Mouse (Mus musculus): ENCODE measurements at regions not wholly inside any gene's neighbourhood (a gene's known extent, or its start where the extent isn't known, plus 50 kb on each side); places are given as distances from the start of the nearest gene placed in this dataset.

GRCm38 (mm10) chr11:79805981-79806415, 156.2 kb downstream of the Utp6 start:
- Histone ChIP-seq H3K36me3 (ENCODE audit: control insufficient read depth, insufficient read depth, low read length) (no peaks in the 10 kb centered on the region), H3K9ac (ENCODE audit: low read depth, low read length) (no peak overlapping the region), H3K9me3 (ENCODE audit: control insufficient read depth, low read length) (no peaks in the 10 kb centered on the region), H3K4me1 (ENCODE audit: control insufficient read depth, insufficient read depth, low read depth, low read length) (peaks cover 14% of the 10 kb centered on the region), H3K27me3 (replicated peaks; ENCODE audit: control insufficient read depth, insufficient read depth, low read length) (no peaks in the 10 kb centered on the region), H3K4me3 (ENCODE audit: low read length) (no peak overlapping the region), H3K27ac (ENCODE audit: low read depth, low read length) (peak overlapping the region; percentile 25; the same call in 1 of the 2 replicates), H3K4me2 (ENCODE audit: low read length) (no peak overlapping the region)
- WGBS: 37% methylated on average over 10 of the region's 10 CpGs
- ATAC-seq: peak; percentile 27; the same call in 1 of the 2 replicates

GRCm38 (mm10) chr11:79803971-79804370, 158.2 kb downstream of the Utp6 start:
- Histone ChIP-seq H3K36me3 (ENCODE audit: control insufficient read depth, insufficient read depth, low read length) (no peaks in the 10 kb centered on the region), H3K4me2 (ENCODE audit: low read length) (no peak overlapping the region), H3K4me3 (ENCODE audit: low read length) (no peak overlapping the region), H3K27me3 (replicated peaks; ENCODE audit: control insufficient read depth, insufficient read depth, low read length) (no peaks in the 10 kb centered on the region), H3K9me3 (ENCODE audit: control insufficient read depth, low read length) (no peaks in the 10 kb centered on the region), H3K9ac (ENCODE audit: low read depth, low read length) (no peak overlapping the region), H3K27ac (ENCODE audit: low read depth, low read length) (no peak overlapping the region), H3K4me1 (ENCODE audit: control insufficient read depth, insufficient read depth, low read depth, low read length) (peaks cover 14% of the 10 kb centered on the region)
- WGBS: 78% methylated on average over 2 of the region's 2 CpGs
- no peak for ATAC-seq

DNA sequence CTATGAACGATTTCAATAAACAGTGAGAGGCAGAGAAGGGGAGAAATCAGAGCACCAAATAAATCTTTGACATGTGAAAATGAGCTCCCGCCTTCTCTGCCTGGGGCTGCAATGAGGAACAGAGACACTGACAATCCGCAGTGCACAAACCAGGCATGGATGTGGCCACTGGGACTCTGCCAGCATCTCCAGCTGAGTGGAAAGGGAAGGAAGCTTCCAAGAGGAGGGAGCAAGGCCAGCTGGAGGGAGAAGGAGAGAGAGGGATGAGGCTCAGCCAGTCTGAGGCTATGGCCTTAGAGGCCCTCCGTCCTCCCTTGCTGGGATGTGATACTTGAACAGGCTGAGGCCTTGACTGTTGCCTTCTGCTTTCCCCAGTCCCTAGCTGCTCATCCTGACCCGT, 159.2 kb downstream of the Utp6 start:
- H3K9me3 ChIP-seq (ENCODE audit: control insufficient read depth, low read length): no peaks in the 10 kb centered on the region
- H3K36me3 ChIP-seq (ENCODE audit: control insufficient read depth, insufficient read depth, low read length): no peaks in the 10 kb centered on the region
- peaks cover 14% of the 10 kb centered on the region for H3K4me1 ChIP-seq (ENCODE audit: control insufficient read depth, insufficient read depth, low read depth, low read length)
- no peak overlapping the region for H3K27ac ChIP-seq (ENCODE audit: low read depth, low read length)
- no peak overlapping the region for H3K4me2 ChIP-seq (ENCODE audit: low read length)
- H3K4me3 ChIP-seq (ENCODE audit: low read length): no peak overlapping the region
- WGBS: 46% methylated on average over 5 of the region's 5 CpGs
- peak; percentile 58; the same call in 1 of the 2 replicates for ATAC-seq
- H3K27me3 ChIP-seq (replicated peaks; ENCODE audit: control insufficient read depth, insufficient read depth, low read length): no peaks in the 10 kb centered on the region
- no peak overlapping the region; the same call in 1 of the 2 replicates for H3K9ac ChIP-seq (ENCODE audit: low read depth, low read length)

GRCm38 (mm10) chr11:79802566-79802965, 159.6 kb downstream of the Utp6 start:
- Histone ChIP-seq H3K36me3 (ENCODE audit: control insufficient read depth, insufficient read depth, low read length) (no peaks in the 10 kb centered on the region), H3K4me3 (ENCODE audit: low read length) (no peak overlapping the region), H3K4me1 (ENCODE audit: control insufficient read depth, insufficient read depth, low read depth, low read length) (peaks cover 14% of the 10 kb centered on the region), H3K27me3 (replicated peaks; ENCODE audit: control insufficient read depth, insufficient read depth, low read length) (no peaks in the 10 kb centered on the region), H3K9ac (ENCODE audit: low read depth, low read length) (no peak overlapping the region), H3K9me3 (ENCODE audit: control insufficient read depth, low read length) (no peaks in the 10 kb centered on the region), H3K4me2 (ENCODE audit: low read length) (no peak overlapping the region), H3K27ac (ENCODE audit: low read depth, low read length) (no peak overlapping the region)
- WGBS: 62% methylated on average over 13 of the region's 13 CpGs
- no peak for ATAC-seq

DNA sequence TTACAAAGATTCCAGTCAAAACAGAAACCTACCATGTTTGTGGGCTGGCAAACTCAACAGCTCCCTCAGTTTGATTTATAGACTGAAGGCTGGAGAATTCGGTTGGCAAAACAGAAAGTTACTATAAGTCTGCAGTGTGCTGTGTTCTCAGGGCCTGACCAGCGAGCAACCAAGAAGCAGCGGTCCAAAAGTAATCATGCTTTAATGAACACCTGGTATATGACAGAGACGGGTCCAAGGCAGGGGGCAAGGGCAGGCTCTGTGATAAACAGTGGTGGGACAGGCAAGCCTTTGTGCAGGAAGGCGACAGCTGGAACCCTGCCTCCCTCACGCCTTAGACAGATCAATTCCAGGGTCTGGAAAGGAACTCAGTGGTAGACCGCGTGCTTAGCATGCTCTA, 161.9 kb downstream of the Utp6 start:
- H3K27me3 ChIP-seq (replicated peaks; ENCODE audit: control insufficient read depth, insufficient read depth, low read length): no peaks in the 10 kb centered on the region
- H3K36me3 ChIP-seq (ENCODE audit: control insufficient read depth, insufficient read depth, low read length): no peaks in the 10 kb centered on the region
- no peak overlapping the region for H3K4me3 ChIP-seq (ENCODE audit: low read length)
- no peak overlapping the region for H3K9ac ChIP-seq (ENCODE audit: low read depth, low read length)
- H3K4me1 ChIP-seq (ENCODE audit: control insufficient read depth, insufficient read depth, low read depth, low read length): peaks cover 4% of the 10 kb centered on the region
- H3K27ac ChIP-seq (ENCODE audit: low read depth, low read length): no peak overlapping the region
- 48% methylated on average over 8 of the region's 8 CpGs for WGBS
- ATAC-seq: no peak
- H3K4me2 ChIP-seq (ENCODE audit: low read length): no peak overlapping the region
- no peaks in the 10 kb centered on the region for H3K9me3 ChIP-seq (ENCODE audit: control insufficient read depth, low read length)

DNA sequence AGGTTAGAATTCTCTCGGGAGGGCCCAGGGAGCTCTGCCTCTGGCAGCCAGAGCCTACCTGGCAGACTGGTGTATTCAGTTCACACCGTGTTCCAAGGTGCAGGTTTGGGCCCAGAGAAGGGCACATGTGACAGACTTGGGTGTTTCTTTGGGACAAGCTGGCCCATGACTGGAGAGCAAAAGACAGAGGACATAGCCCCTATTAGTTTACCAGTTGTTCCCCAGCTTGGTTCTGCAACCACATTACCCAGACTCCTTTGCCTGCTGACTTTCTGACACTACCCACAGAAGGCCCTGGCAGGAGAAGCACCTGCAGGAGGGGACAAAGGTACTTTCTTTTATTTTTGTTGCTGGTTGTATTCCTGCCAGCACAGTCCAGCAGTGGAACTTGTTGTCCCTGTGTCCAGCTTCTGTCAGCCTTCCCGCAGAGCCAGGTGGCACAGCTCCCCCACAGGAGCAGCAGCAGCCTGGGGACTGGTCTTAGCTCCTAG, 173.9 kb downstream of the Utp6 start:
- Histone ChIP-seq H3K4me3 (ENCODE audit: low read length) (no peak overlapping the region), H3K9me3 (ENCODE audit: control insufficient read depth, low read length) (no peaks in the 10 kb centered on the region), H3K4me1 (ENCODE audit: control insufficient read depth, insufficient read depth, low read depth, low read length) (peaks cover 17% of the 10 kb centered on the region), H3K27ac (ENCODE audit: low read depth, low read length) (no peak overlapping the region), H3K9ac (ENCODE audit: low read depth, low read length) (no peak overlapping the region), H3K36me3 (ENCODE audit: control insufficient read depth, insufficient read depth, low read length) (no peaks in the 10 kb centered on the region), H3K27me3 (replicated peaks; ENCODE audit: control insufficient read depth, insufficient read depth, low read length) (no peaks in the 10 kb centered on the region), H3K4me2 (ENCODE audit: low read length) (no peak overlapping the region)
- ATAC-seq: no peak
- 70% methylated on average over 3 of the region's 3 CpGs for WGBS

DNA sequence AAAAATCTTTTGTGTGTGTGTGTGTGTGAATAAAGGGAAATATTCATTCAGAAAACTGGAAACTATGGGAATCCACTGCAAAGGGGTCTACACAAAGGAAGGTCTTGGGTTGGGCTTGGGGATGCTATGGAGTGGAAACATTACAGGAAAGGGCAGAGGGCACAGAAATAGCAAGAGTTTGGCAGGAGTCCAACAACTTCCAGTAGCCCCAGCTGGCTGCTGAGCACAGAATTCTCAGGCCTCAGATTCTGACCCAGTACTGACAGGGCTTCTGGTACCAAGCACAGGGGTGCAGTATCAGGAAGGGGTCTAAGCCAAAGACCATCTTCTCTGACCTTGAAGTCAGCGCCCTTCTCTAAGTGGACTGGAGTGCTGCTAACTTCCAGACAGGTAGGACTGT, 174.4 kb downstream of the Utp6 start:
- Histone ChIP-seq H3K4me3 (ENCODE audit: low read length) (no peak overlapping the region), H3K9ac (ENCODE audit: low read depth, low read length) (no peak overlapping the region), H3K27ac (ENCODE audit: low read depth, low read length) (no peak overlapping the region), H3K4me2 (ENCODE audit: low read length) (no peak overlapping the region), H3K4me1 (ENCODE audit: control insufficient read depth, insufficient read depth, low read depth, low read length) (peaks cover 14% of the 10 kb centered on the region), H3K9me3 (ENCODE audit: control insufficient read depth, low read length) (no peaks in the 10 kb centered on the region), H3K27me3 (replicated peaks; ENCODE audit: control insufficient read depth, insufficient read depth, low read length) (no peaks in the 10 kb centered on the region), H3K36me3 (ENCODE audit: control insufficient read depth, insufficient read depth, low read length) (no peaks in the 10 kb centered on the region)
- ATAC-seq: no peak
- WGBS: 89% methylated on average over 1 of the region's 1 CpGs

DNA sequence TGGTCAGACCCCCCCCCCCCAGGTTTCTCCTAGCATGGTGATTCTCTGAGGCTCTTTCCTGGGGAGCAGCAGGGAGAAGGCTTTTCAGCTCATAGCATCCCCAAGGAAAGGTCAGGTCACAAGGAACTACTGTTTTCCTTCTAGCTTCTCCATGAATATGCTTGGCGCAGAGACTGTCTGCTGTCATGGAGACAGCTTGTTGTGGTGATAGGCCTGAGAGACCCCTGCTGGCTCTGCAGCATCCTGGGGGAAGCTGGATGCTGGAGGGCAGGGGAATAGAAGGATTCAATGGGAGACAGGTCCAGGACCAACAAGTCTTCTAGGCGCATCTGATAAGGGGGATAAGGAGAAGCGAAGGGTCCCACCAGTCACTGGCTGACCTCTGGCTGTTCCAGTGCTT, 178.1 kb downstream of the Utp6 start:
- 54% methylated on average over 3 of the region's 3 CpGs for WGBS
- no peak for ATAC-seq

DNA sequence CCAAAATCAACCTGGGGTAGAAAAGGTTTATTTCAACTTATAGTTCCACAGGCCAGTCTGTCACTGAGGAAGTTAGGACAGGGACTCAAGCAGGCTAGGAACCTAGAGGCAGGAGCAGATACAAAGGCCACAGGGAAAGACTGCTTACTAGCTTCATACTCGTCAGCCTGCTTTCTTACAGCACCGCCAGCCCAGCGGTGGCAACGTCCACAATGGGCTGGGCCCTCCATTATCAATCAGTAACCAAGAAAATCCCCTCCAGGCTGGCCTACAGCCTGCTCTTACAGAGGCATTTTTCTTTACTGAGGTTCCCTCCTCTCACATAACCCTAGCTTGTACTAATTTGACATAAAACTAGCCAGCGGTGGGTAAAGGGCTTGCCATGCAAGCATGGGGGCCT, 180.2 kb downstream of the Utp6 start:
- ATAC-seq: no peak
- 73% methylated on average over 5 of the region's 5 CpGs for WGBS

More for the DNA sequence above, 178.1 kb downstream of the Utp6 start:
- Histone ChIP-seq H3K27ac (ENCODE audit: low read depth, low read length) (no peak overlapping the region), H3K9me3 (ENCODE audit: control insufficient read depth, low read length) (no peaks in the 10 kb centered on the region), H3K9ac (ENCODE audit: low read depth, low read length) (no peak overlapping the region), H3K27me3 (replicated peaks; ENCODE audit: control insufficient read depth, insufficient read depth, low read length) (no peaks in the 10 kb centered on the region), H3K4me3 (ENCODE audit: low read length) (no peak overlapping the region), H3K36me3 (ENCODE audit: control insufficient read depth, insufficient read depth, low read length) (no peaks in the 10 kb centered on the region), H3K4me1 (ENCODE audit: control insufficient read depth, insufficient read depth, low read depth, low read length) (peaks cover 5% of the 10 kb centered on the region; the same call in 1 of the 2 replicates), H3K4me2 (ENCODE audit: low read length) (no peak overlapping the region)

DNA sequence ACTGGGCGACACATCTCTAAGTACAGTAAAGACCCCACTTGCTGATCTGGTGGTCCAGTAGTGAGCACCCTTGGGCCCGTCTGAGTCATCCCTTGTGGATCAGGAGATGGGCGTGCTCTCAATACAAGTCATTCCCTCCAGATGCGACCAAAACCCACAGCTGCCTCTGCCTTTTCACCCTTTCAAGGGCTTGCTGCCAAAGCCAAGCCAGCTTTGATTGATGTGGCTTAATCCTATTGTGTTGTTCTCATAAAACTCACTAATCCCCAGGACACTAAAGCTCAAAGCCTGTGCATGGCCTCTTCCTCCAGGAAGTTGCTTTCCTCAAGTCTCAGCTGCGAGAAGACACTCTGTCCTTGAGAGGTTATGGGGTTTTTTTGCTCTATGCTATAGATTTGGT, 182.4 kb downstream of the Utp6 start:
- H3K4me3 ChIP-seq (ENCODE audit: low read length): no peak overlapping the region
- H3K27ac ChIP-seq (ENCODE audit: low read depth, low read length): no peak overlapping the region
- H3K27me3 ChIP-seq (replicated peaks; ENCODE audit: control insufficient read depth, insufficient read depth, low read length): no peaks in the 10 kb centered on the region
- peaks cover 3% of the 10 kb centered on the region; the same call in 1 of the 2 replicates for H3K4me1 ChIP-seq (ENCODE audit: control insufficient read depth, insufficient read depth, low read depth, low read length)
- H3K4me2 ChIP-seq (ENCODE audit: low read length): no peak overlapping the region
- WGBS: 30% methylated on average over 5 of the region's 5 CpGs
- no peak for ATAC-seq
- no peaks in the 10 kb centered on the region for H3K9me3 ChIP-seq (ENCODE audit: control insufficient read depth, low read length)
- no peaks in the 10 kb centered on the region for H3K36me3 ChIP-seq (ENCODE audit: control insufficient read depth, insufficient read depth, low read length)
- no peak overlapping the region for H3K9ac ChIP-seq (ENCODE audit: low read depth, low read length)

More for the DNA sequence above, 180.2 kb downstream of the Utp6 start:
- Histone ChIP-seq H3K9me3 (ENCODE audit: control insufficient read depth, low read length) (no peaks in the 10 kb centered on the region), H3K36me3 (ENCODE audit: control insufficient read depth, insufficient read depth, low read length) (no peaks in the 10 kb centered on the region), H3K9ac (ENCODE audit: low read depth, low read length) (no peak overlapping the region), H3K4me1 (ENCODE audit: control insufficient read depth, insufficient read depth, low read depth, low read length) (peaks cover 3% of the 10 kb centered on the region; the same call in 1 of the 2 replicates), H3K4me2 (ENCODE audit: low read length) (no peak overlapping the region), H3K4me3 (ENCODE audit: low read length) (no peak overlapping the region), H3K27me3 (replicated peaks; ENCODE audit: control insufficient read depth, insufficient read depth, low read length) (no peaks in the 10 kb centered on the region), H3K27ac (ENCODE audit: low read depth, low read length) (no peak overlapping the region)

Data from hindbrain, embryonic 16.5 days (tissue).